Mouse (Mus musculus) common myeloid progenitor, adult 5-6 weeks (primary cell): Measurements from ENCODE around the gene Hist1h2bn. TPM values are rescaled to one million over a fixed set of nuclear protein-coding genes. Genes with fewer than 3 reads are reported as not detected.
A peak's percentile ranks its signal among the peaks of the same experiment; 100 is the strongest.
"Not testable (repeated sequence)": the region's sequence is repeated elsewhere in the genome, so short reads cannot be mapped to it uniquely, and the experiment has no call there.

Experiments
- ATAC-seq: replicated peaks from 2 replicates; pipeline ENCODE4 v1.8.0; 2016; ENCODE audit warnings: low read depth, mild to moderate bottlenecking, moderate TSS enrichment, inconsistent platforms; ENCODE audit not compliant: poor library complexity, severe bottlenecking
- total RNA-seq: library from RNA; stranded (forward); fragments of 200-1000, 187-1606 nt; gene quantifications from 2 replicates; pipeline ENCODE4 v1.2.3, GENCODE M21; 2017

Hist1h2bn gene
- total RNA-seq = 1,475 and 1,634 TPM in 2 replicates

DNA sequence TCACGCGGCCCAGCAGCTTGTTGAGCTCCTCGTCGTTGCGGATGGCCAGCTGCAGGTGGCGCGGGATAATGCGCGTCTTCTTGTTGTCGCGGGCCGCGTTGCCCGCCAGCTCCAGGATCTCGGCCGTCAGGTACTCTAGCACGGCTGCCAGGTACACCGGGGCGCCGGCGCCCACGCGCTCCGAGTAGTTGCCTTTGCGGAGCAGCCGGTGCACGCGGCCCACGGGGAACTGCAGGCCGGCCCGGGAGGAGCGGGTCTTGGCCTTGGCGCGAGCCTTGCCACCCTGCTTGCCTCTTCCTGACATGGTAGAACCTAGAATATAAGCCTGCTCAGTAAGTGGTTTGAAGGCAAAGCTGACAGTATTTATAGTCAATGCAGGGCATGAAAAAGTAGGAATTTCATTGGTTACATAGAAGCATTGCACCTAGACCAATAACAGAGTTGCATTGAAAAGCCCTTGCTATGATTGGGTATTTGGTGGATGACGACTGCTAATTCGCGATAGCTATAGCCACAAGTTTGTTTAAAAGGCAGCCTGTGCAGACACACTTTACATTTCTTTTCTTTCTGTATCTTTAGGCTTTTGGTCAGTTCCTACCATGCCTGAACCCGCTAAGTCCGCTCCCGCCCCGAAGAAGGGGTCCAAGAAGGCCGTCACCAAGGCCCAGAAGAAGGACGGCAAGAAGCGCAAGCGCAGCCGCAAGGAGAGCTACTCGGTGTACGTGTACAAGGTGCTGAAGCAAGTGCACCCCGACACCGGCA is at the start of gene Hist1h2bn, which contains the start of gene Hist1h2ak:
Gene Hist1h2bn (plus strand): TSS at position 600 of the 762 bp plus-strand sequence.
Gene Hist1h2ak (minus strand): TSS at position 304 of the 762 bp plus-strand sequence.
- peak; percentile 85 for ATAC-seq

GRCm38 (mm10) chr13:21706669-21707068 is 47.3 kb upstream of the Hist1h2bn start:
- ATAC-seq = no peak

- peak; percentile 85 for ATAC-seq
Measured at GRCm38 (mm10) chr13:21710031-21710711, 43.8 kb upstream of the Hist1h2bn start.

GRCm38 (mm10) chr13:21710821-21711525 is 43.0 kb upstream of the Hist1h2bn start:
- peak; percentile 17; the same call in 1 of the 2 replicates for ATAC-seq

GRCm38 (mm10) chr13:21711698-21712097 is 42.2 kb upstream of the Hist1h2bn start:
- no peak for ATAC-seq

- peak; percentile 15 for ATAC-seq
Measured at GRCm38 (mm10) chr13:21714725-21715124, 39.2 kb upstream of the Hist1h2bn start.

GRCm38 (mm10) chr13:21715131-21715863 is 38.6 kb upstream of the Hist1h2bn start:
- ATAC-seq = peak; percentile 11; the same call in 1 of the 2 replicates

DNA sequence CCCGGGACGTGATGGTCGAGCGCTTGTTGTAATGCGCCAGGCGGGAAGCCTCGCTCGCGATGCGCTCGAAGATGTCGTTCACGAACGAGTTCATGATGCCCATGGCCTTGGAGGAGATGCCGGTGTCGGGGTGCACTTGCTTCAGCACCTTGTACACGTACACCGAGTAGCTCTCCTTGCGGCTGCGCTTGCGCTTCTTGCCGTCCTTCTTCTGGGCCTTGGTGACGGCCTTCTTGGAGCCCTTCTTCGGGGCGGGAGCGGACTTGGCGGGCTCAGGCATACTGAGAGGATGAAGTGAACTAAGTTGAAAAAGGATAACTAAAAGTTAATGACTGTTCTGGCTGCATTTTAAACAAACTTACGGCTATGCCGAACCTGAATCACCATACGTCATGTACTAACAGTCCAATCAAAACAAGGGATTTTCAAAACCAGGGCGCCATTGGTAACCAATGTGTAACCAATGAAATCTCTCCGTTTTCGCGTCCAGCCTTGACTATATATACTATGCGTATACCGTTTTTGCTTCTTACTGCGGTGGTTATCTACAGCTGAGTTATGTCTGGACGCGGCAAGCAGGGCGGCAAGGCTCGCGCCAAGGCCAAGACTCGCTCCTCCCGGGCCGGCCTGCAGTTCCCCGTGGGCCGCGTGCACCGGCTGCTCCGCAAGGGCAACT is 37.9 kb upstream of the Hist1h2bn start, which contains the start of the genes Hist1h2bl and Hist1h2ai:
Gene Hist1h2bl (minus strand): TSS at position 280 of the 676 bp plus-strand sequence.
Gene Hist1h2ai (plus strand): TSS at position 559 of the 676 bp plus-strand sequence.
- peak; percentile 86 for ATAC-seq

DNA sequence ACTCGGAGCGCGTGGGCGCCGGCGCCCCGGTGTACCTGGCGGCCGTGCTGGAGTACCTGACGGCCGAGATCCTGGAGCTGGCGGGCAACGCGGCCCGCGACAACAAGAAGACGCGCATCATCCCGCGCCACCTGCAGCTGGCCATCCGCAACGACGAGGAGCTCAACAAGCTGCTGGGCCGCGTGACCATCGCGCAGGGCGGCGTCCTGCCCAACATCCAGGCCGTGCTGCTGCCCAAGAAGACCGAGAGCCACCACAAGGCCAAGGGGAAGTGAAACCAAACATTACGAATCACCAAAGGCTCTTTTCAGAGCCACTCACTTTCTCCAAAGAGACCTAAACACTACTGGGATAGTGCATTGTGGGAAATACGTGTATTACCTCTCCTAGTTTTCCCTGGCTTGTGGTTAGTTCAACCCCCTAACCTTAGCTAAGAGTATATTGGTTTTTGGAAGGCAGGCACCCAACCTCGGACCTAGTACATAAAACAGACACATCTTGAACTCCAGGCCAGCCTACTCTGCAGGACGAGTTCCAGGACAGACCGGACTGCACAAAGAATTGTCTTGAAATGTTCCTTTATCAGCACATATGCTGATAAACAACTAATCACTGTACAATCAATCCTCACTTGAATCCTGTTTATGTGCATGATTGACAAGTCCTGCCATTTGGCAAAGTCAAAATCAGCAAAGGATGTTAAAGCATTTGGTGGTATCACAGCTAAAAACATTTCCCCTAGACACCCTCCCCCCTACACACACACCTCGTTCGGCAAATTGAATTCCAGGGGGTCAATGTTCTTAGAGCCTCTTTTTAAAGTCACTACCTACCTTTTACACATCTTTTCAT is 37.2 kb upstream of the Hist1h2bn start:
- ATAC-seq = peak; percentile 28

DNA sequence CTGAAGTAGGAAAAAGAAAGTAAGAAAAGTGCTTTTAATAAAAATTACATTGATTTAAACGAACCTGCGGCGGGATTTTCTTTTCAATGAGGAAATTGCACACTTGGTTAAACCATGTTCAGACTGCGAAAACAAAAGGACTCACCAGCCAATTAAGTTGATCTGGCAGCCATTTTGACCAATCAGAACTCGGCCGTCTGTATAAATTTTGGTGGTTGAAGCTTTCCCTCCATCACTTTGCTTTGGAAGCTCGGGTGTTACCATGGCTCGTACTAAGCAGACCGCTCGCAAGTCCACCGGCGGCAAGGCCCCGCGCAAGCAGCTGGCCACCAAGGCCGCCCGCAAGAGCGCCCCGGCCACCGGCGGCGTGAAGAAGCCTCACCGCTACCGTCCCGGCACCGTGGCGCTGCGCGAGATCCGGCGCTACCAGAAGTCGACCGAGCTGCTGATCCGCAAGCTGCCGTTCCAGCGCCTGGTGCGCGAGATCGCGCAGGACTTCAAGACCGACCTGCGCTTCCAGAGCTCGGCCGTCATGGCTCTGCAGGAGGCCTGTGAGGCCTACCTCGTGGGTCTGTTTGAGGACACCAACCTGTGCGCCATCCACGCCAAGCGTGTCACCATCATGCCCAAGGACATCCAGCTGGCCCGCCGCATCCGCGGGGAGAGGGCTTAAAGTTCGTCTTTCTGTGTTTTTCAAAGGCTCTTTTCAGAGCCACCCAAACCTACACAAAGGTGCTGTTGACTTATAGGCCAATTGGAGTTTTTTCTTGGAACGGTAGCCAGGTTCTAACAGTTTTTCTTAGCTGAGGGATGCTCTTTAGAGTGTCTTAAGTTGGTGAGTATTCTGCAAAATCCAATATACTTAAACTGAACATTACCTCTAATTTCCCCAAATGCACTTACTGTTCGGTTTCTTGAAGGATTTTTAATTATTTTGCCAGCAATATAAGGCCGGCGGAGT is 36.2 kb upstream of the Hist1h2bn start, which contains the start of gene Hist1h3h:
Gene Hist1h3h (plus strand): TSS at position 263 of the 961 bp plus-strand sequence.
- peak; percentile 36 for ATAC-seq

- ATAC-seq = no peak
Measured at GRCm38 (mm10) chr13:21718381-21719080, 35.4 kb upstream of the Hist1h2bn start.

DNA sequence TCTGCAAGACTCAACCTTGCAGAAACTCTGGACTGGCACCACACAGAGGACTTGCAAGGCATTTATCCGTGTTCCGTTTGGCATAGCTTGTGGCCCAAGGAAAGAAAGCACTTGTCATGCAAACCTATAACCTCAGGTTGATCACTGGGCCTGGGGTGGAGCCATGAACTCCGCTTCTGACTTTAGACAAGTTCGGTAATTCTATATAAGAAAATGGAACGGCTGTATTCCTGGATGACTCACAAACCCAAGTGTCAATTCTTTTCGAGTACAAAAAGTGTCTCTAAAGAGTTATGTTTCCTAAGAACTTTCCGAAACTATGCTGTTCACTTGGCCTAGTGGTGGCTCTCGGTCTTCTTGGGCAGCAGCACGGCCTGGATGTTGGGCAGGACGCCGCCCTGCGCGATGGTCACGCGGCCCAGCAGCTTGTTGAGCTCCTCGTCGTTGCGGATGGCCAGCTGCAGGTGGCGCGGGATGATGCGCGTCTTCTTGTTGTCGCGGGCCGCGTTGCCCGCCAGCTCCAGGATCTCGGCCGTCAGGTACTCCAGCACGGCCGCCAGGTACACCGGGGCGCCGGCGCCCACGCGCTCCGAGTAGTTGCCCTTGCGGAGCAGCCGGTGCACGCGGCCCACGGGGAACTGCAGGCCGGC is 32.7 kb upstream of the Hist1h2bn start:
- not testable (repeated sequence) for ATAC-seq

DNA sequence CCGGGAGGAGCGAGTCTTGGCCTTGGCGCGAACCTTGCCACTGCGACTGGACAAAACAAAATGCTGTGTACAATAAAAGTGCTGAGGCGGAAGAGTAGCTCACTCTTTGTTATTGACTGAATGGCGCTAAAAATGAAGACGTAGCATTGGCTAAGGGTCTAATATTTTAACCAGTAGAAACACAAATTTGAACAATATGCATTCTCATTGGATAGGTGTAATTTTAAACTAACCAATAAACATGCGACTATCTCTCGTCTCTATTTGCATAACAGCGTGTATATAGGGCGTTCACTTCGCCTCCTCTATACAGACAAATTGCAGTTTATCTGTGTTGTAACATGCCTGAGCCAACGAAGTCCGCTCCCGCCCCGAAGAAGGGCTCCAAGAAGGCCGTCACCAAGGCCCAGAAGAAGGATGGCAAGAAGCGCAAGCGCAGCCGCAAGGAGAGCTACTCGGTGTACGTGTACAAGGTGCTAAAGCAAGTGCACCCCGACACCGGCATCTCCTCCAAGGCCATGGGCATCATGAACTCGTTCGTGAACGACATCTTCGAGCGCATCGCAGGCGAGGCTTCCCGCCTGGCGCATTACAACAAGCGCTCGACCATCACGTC is 32.1 kb upstream of the Hist1h2bn start, which contains the start of gene Hist1h2bm:
Gene Hist1h2bm (plus strand): TSS at position 288 of the 616 bp plus-strand sequence.
- ATAC-seq = peak; percentile 92

DNA sequence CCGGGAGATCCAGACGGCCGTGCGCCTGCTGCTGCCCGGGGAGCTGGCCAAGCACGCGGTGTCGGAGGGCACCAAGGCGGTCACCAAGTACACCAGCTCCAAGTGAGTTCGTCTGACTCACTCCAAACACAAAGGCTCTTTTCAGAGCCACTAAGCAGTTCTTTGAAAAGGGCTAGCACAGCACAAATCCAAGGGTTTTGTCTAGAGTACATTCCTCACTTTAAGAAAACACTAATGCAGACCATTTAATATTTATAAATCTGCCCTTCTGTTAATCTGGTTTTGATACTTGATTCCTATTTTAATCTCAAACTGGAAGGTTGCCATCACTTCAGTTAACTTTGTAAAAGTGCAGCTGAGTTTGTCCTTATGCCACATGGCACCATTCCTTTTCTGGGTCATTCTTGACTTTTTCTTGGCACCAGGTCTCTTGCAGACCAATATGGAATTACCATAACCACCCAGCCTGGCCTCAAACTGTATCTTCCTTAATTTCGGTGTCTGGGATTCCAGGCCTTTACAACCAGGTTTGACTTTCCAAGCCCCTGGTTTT is 31.5 kb upstream of the Hist1h2bn start:
- ATAC-seq = no peak
